Mouse (Mus musculus): ENCODE data around the gene Spc24.
"Not testable (repeated sequence)": the region's sequence is repeated elsewhere in the genome, so short reads cannot be mapped to it uniquely, and the experiment has no call there.

Spc24 gene

GRCm38 (mm10) chr9:21784517-21785307, 24.6 kb upstream of the Spc24 start:
- DNase-seq = no peak

DNA sequence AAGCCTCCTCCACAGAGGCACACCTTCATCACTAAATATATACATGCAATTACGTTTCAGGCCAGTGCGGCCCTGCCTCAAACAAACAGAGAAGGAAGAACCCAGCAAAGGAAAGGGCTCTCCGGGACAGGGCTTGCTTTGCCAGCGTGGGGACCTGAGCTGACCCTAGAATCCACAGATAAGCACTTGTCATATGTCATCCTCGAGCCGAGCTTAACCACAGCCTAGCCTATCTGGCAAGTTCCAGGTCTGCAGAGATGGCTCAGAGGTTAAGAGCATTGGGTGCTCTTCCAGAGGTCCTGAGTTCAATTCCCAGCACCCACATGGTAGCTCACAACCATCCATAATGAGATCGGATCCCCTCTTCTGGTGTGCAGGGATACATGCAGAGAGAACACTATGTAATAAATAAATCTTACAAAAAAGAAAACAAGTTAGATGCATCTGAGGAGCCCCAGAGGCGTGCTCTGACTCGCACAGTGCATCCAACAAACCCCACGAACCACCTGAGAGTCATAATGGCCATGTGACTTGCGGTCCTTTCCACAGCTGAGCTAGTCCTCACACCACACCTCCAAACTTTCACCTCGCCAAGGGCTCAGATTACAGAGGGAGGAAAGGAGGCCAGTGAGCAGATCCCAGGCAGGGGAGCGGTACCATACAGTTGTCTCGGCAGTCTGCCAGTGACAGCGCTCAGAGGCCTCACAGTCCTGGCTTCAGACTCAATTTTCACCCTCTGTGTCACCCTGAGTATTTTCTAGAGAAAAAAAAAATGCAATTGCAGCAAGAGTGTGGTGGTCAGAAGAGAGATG, 21.8 kb upstream of the Spc24 start:
- no peak for DNase-seq

DNA sequence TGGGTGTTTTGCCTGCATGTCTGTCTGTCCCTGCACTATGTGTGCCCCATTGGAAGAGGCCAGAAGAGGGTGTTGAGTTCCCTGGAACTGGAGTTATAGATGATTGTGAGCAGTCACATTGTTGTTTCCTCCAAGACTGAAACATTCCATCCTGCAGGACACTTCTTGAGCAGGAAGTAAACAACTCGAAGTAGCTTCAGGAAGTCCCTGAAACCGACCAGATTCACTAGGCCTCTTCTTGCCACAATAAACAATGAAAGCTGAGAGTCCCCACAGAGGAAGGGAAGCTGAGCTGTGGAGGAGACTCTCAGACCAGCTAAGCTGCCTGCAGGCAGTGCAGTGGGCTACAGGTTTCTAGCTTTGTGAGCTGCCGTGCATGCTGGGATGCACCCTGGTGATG, 17.6 kb upstream of the Spc24 start:
- no peak for DNase-seq

DNA sequence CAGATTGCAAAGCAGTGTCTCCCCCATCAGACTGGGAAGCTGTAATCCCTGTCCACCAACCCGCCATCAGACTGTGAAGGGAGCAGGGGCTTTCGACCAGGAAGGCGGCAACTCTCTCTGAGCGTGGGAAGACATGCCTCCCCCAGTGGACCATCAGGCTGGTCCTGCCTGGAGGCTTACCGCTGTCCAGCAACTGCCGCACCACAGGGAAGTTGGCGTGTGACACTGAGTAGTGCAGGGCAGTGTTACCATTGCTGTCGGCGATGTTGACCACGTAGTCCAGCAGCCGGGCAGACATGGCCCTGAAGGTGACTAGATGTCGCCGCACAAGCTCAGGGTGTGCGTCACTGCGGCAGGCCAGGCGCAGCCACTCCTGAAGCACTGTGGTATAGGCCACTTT, 14.2 kb upstream of the Spc24 start:
- DNase-seq = no peak

DNA sequence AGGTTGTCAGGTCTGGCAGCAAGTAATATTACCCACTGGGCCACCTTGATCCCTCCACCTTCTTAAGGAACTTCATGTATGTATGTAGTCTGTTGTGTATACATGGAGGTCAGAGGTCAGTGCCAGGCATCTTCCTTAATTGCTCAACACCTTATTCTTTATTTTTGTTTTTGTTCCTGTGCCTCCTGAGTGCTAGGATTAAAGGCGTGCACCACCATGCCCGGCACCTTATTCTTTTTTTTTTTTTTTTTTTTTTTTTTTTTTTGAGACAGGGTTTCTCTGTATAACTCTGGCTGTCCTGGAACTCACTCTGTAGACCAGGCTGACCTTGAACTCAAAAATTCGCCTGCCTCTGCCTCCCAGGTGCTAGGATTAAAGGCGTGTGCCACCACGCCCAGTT, 13.3 kb upstream of the Spc24 start:
- DNase-seq = not testable (repeated sequence)

DNA sequence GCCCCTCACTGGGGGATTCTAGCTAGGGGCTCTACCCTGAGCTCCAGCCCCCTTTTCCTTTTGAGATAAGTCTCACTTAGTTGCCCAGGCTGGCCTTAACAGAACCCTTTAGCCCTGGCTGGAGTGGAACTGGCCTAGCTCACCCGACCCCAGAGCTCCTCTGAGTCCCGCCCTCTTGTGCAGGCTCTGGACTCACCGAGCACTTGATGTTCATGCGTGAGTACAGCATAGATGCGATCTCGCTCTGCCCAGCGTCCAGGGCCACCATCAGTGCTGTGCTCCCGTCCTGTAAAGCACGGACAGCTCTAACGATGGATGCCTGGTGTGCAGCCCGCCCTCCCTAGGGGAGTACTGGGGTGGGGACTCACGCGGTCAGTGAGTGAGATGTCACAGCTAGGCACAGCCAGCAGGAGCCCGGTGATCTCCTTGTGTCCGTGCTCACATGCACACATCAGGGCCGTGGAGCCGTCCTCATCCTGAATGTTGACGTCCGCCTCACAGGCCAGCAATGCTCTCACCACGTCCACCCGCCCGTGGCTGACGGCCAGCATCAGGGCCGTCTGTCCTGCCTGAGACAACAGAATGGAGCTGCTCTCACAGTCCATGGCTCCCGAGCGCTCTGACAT, 9.6 kb upstream of the Spc24 start:
- no peak for DNase-seq

GRCm38 (mm10) chr9:21768511-21769411, 8.7 kb upstream of the Spc24 start:
- DNase-seq = no peak

GRCm38 (mm10) chr9:21767896-21768295, 7.8 kb upstream of the Spc24 start:
- no peak for DNase-seq

GRCm38 (mm10) chr9:21764084-21764999, 4.2 kb upstream of the Spc24 start:
- no peak for DNase-seq

DNA sequence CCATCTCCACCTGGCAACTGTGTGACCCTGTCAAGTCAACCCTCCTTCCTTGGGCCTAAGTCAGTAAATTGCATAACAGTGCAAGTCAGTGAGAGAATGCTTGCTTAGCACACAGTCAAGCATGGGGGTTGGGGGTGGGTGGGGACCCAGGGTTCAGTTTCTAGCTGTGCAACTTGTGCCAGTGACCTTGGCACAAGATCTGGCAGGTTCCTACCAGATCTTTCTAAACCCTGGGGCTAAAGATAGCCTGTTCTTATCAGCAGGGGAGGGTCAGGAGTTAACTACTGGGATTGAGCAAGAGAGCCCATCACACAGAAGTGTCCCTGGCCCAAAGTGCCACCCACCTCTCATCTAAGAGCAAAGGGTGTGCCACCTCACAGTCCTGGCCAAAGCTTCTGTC, 2.0 kb upstream of the Spc24 start:
- DNase-seq = no peak

GRCm38 (mm10) chr9:21759718-21760117, 385 bp downstream of the Spc24 start:
- DNase-seq = no peak

GRCm38 (mm10) chr9:21758576-21759529, 1.2 kb downstream of the Spc24 start:
- DNase-seq = no peak

DNA sequence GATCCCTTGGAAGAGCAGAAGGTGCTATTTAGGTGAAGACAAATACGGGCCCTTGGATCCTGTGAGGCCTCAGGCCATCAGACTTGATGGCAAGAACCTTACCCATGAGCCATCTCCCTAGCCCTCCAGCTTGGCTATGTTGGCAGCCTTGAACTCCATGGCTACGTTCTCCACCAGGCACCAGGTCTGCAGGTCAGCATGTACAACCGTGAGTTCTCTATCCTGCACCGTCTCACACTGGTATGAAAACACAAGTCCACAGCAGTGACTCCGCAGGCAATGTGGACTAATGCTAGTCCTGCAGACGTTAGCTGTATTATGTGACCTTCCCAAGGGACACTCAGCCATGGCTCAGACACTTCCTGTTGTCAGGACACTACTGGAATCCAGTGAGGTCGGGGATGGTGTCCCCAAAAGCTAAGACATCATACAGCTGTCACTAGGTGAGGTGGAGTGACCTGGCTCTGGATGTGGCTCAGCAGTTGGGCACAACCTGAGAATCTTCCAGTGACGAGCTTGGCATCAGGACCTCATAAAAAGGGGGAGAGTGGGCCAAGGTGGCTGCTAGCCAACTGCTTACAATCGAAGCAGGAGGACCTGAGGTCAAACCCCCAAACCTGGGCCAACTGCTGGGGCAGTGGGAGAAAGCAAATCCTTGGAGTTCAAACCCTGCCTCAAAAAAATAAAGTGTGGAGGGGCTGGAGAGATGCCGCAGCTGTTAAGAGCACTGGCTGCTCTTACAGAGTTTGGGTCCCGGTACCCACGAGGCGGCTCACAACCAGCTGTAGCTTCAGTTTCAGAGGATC, 5.4 kb downstream of the Spc24 start:
- DNase-seq = no peak

DNA sequence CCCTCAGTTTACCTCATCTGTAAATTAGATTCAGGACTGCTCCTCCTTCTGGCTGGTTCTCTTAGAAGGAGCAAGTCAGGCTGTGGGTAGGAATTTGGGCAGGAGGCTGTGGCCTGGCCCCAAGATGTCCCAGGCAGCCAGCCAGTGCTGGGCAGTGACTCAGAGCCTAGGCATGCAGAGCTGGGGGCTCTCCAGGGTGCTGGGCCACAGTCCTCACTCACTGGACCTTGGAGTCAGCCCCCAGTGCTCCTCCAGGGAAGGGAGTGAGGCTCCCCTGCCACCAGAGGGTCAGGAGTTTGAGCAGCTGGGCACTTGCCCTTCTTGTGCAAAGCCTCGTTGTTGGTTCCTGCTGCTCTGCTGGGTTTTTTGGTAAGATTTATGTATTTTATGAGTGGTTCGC, 6.1 kb downstream of the Spc24 start:
- no peak for DNase-seq

DNA sequence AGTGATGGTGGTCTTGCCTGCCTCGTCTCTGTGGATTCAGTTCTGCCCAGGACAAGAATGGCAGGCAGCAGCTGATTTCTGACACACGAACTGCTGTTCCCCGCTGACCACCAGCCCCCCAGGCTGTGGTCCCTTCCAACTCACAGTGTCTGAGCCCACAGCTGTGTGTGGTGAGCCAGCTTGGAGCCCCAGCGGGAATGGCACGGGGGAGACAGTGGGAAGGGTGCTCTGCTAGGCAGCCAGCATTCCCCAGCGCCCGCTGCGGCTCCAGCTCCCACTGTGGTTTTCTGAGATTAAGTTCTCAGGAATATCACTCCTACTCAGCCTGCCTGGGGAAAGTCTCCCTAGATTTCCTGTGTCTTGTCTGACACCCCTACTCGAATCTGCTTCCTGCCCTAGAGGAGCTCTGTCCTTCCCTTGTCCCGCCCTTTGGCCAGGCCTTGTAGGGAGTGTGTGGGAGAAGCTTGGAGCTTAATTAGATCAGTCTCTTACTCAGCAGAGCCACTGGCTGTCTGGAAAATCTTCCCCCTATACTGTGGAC, 7.8 kb downstream of the Spc24 start:
- DNase-seq = peak; percentile 43

GRCm38 (mm10) chr9:21751347-21751746, 8.8 kb downstream of the Spc24 start:
- DNase-seq = no peak

- DNase-seq = no peak
These were observed 9.7 kb downstream of the Spc24 start for GRCm38 (mm10) chr9:21750370-21750769.

GRCm38 (mm10) chr9:21749382-21750118, 10.6 kb downstream of the Spc24 start:
- no peak for DNase-seq

Data from right cerebral cortex, postnatal 14 days (tissue).